Mouse (Mus musculus) myocyte (in vitro differentiated cells): Measurements from ENCODE around the gene BC049352.

Experiments used
- CEBPB ChIP-seq: IDR thresholded peaks from 2 replicates; pipeline ENCODE4 v1.6.1; 2011; ENCODE audit warnings: mild to moderate bottlenecking, moderate library complexity; ENCODE audit not compliant: poor library complexity, insufficient read depth, severe bottlenecking
- E2F4 ChIP-seq: IDR thresholded peaks from one replicate; pipeline ENCODE4 v1.6.1; 2011; ENCODE audit warnings: mild to moderate bottlenecking, control low read depth, moderate library complexity; ENCODE audit not compliant: insufficient read depth
- MAX ChIP-seq: IDR thresholded peaks from one replicate; pipeline ENCODE4 v1.6.1; 2011; ENCODE audit warnings: low read depth, mild to moderate bottlenecking, control low read depth
- MYOD1 ChIP-seq, 3 experiments: IDR thresholded peaks; one replicate each; pipeline ENCODE4 v1.6.1; 2011; ENCODE audit warnings: control low read depth in 2 of 3, low read depth in 2 of 3, mild to moderate bottlenecking in 2 of 3, moderate library complexity in 1 of 3; ENCODE audit not compliant: insufficient read length in 2 of 3, control insufficient read depth in 1 of 3
- MYOG ChIP-seq, 3 experiments: IDR thresholded peaks; one replicate each; pipeline ENCODE4 v1.6.1; 2011; ENCODE audit warnings: control low read depth in 2 of 3, low read depth in 2 of 3, mild to moderate bottlenecking in 2 of 3; ENCODE audit not compliant: insufficient read length in 2 of 3, control insufficient read depth in 1 of 3, insufficient read depth in 1 of 3
- POLR2A ChIP-seq: IDR thresholded peaks from one replicate; pipeline ENCODE4 v1.6.1; 2011; ENCODE audit warnings: low read depth, mild to moderate bottlenecking, control low read depth, moderate library complexity; ENCODE audit not compliant: insufficient read length
- POLR2AphosphoS2 ChIP-seq: IDR thresholded peaks from one replicate; pipeline ENCODE4 v1.6.1; 2011; ENCODE audit warnings: low read depth, control low read depth; ENCODE audit not compliant: insufficient read length
- REST ChIP-seq: IDR thresholded peaks from one replicate; pipeline ENCODE4 v1.6.1; 2011; ENCODE audit warnings: mild to moderate bottlenecking, control low read depth, moderate library complexity; ENCODE audit not compliant: insufficient read depth, insufficient read length
- SRF ChIP-seq: IDR thresholded peaks from one replicate; pipeline ENCODE4 v1.6.1; 2011; ENCODE audit warnings: low read depth; ENCODE audit not compliant: control insufficient read depth, insufficient read length
- TCF12 ChIP-seq: IDR thresholded peaks from one replicate; pipeline ENCODE4 v1.6.1; 2011; ENCODE audit warnings: mild to moderate bottlenecking, control low read depth; ENCODE audit not compliant: poor library complexity, insufficient read depth, severe bottlenecking
- TCF3 ChIP-seq: IDR thresholded peaks from one replicate; pipeline ENCODE4 v1.6.1; 2011; ENCODE audit warnings: low read depth, control low read depth; ENCODE audit not compliant: insufficient read length
- USF1 ChIP-seq: IDR thresholded peaks from one replicate; pipeline ENCODE4 v1.6.1; 2011; ENCODE audit warnings: low read depth, mild to moderate bottlenecking, control low read depth, moderate library complexity

DNA sequence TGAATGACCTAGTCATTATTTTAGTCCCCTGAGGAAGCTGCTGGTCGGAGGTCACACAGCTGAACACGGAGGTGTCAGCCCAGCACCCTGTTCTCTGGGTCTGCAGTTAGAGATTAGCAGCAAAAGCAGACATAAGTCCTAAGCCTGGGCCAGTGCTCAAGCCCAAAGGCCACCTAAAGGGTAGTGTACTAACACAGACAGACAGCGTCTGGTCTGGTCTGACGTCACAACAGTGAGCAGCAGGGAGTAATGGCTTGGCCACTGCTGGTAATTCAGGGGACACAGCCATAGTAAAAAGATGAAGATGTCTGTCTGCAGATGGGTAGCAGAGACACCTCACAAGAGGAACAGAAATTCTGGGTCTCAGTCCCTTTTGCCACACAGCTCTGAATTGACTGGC lies 72.8 kb downstream of the BC049352 start:
- TF ChIP-seq MYOG (IDR thresholded peaks at IDR 0.05; ENCODE audit: control insufficient read depth in 1 of 3, insufficient read depth in 1 of 3, insufficient read length in 2 of 3, low read depth in 2 of 3) = no peak
- no peak for TF ChIP-seq CEBPB
- no peak for TF ChIP-seq POLR2A
- no peak for TF ChIP-seq TCF12
- TF ChIP-seq MYOD1 (IDR thresholded peaks at IDR 0.05; ENCODE audit: control insufficient read depth in 1 of 3, insufficient read length in 2 of 3, low read depth in 2 of 3) = no peak
- no peak for TF ChIP-seq E2F4
- no peak for TF ChIP-seq POLR2AphosphoS2
- no peak for TF ChIP-seq MAX
- TF ChIP-seq USF1 = no peak
- TF ChIP-seq TCF3 = no peak
- no peak for TF ChIP-seq SRF
- TF ChIP-seq REST = no peak
